Mouse (Mus musculus): ENCODE measurements at regions not wholly inside any gene's neighbourhood (a gene's known extent, or its start where the extent isn't known, plus 50 kb on each side); places are given as distances from the start of the nearest gene placed in this dataset.
A peak's percentile ranks its signal among the peaks of the same experiment; 100 is the strongest.

- DNase-seq (ENCODE audit: low spot score in 2 of 2): no peak
These were observed 211.3 kb downstream of the Ccdc91 start for GRCm38 (mm10) chr6:147686927-147687326.

- no peak for DNase-seq (ENCODE audit: low spot score in 2 of 2)
These were observed 222.6 kb downstream of the Ccdc91 start for GRCm38 (mm10) chr6:147698255-147698654.

GRCm38 (mm10) chr6:147699449-147699848 is 223.8 kb downstream of the Ccdc91 start:
- DNase-seq (ENCODE audit: low spot score in 2 of 2): no peak

- no peak for DNase-seq (ENCODE audit: low spot score in 2 of 2)
These were observed 225.0 kb downstream of the Ccdc91 start for GRCm38 (mm10) chr6:147700629-147701028.

- DNase-seq (ENCODE audit: low spot score in 2 of 2): no peak
These were observed 226.3 kb downstream of the Ccdc91 start for GRCm38 (mm10) chr6:147701956-147702355.

GRCm38 (mm10) chr6:147704297-147704696 is 228.7 kb downstream of the Ccdc91 start:
- DNase-seq (ENCODE audit: low spot score in 2 of 2): no peak

- no peak for DNase-seq (ENCODE audit: low spot score in 2 of 2)
These were observed 230.3 kb downstream of the Ccdc91 start for GRCm38 (mm10) chr6:147705936-147706335.

GRCm38 (mm10) chr6:147706741-147707140 is 231.1 kb downstream of the Ccdc91 start:
- DNase-seq (ENCODE audit: low spot score in 2 of 2): no peak

GRCm38 (mm10) chr6:147718052-147718712 is 242.6 kb downstream of the Ccdc91 start:
- DNase-seq (ENCODE audit: low spot score in 2 of 2): peak; percentile 25 to 33

GRCm38 (mm10) chr6:147718713-147719490 is 243.3 kb downstream of the Ccdc91 start:
- no peak for DNase-seq (ENCODE audit: low spot score in 2 of 2)

GRCm38 (mm10) chr6:147719539-147719938 is 243.9 kb downstream of the Ccdc91 start:
- no peak for DNase-seq (ENCODE audit: low spot score in 2 of 2)

- no peak for DNase-seq (ENCODE audit: low spot score in 2 of 2)
These were observed 247.7 kb downstream of the Ccdc91 start for GRCm38 (mm10) chr6:147723336-147723735.

GRCm38 (mm10) chr6:147726987-147727386 is 251.4 kb downstream of the Ccdc91 start:
- no peak for DNase-seq (ENCODE audit: low spot score in 2 of 2)

- no peak for DNase-seq (ENCODE audit: low spot score in 2 of 2)
These were observed 252.3 kb downstream of the Ccdc91 start for GRCm38 (mm10) chr6:147727644-147728533.

- no peak for DNase-seq (ENCODE audit: low spot score in 2 of 2)
These were observed 254.1 kb downstream of the Ccdc91 start for GRCm38 (mm10) chr6:147729721-147730120.

- DNase-seq (ENCODE audit: low spot score in 2 of 2): no peak
These were observed 263.1 kb downstream of the Ccdc91 start for GRCm38 (mm10) chr6:147738621-147739325.

- no peak for DNase-seq (ENCODE audit: low spot score in 2 of 2)
These were observed 265.8 kb downstream of the Ccdc91 start for GRCm38 (mm10) chr6:147741446-147741845.

- DNase-seq (ENCODE audit: low spot score in 2 of 2): no peak
These were observed 268.5 kb downstream of the Ccdc91 start for GRCm38 (mm10) chr6:147744081-147744480.

- no peak for DNase-seq (ENCODE audit: low spot score in 2 of 2)
These were observed 270.1 kb downstream of the Ccdc91 start for GRCm38 (mm10) chr6:147745690-147746089.

GRCm38 (mm10) chr6:147747945-147748344 is 272.3 kb downstream of the Ccdc91 start:
- no peak for DNase-seq (ENCODE audit: low spot score in 2 of 2)

GRCm38 (mm10) chr6:147752301-147752700 is 276.7 kb downstream of the Ccdc91 start:
- DNase-seq (ENCODE audit: low spot score in 2 of 2): no peak
